8 mouse cellular contexts compared by ENCODE assay signal in genomic region chr10:75704212-75705185, GRCm38 (mm10). TPM values are rescaled to one million over a fixed set of nuclear protein-coding genes. Genes with fewer than 3 reads are reported as not detected.
DNase-seq lines count a peak whose midpoint lies in the region; ATAC-seq lines count a peak whose summit lies in the region.

No protein-coding gene starts in this region.

- no peaks in the 10 kb centered on the region for H3K36me3 ChIP-seq in forebrain, embryonic 16.5 days (ENCODE audit: control insufficient read depth, insufficient read depth)
- H3K36me3 ChIP-seq in midbrain, embryonic 12.5 days = peaks cover 25% of the 10 kb centered on the region

- 22% methylated on average over 15 of the region's 15 CpGs for WGBS in forebrain, embryonic 16.5 days
- 30% methylated on average over 15 of the region's 15 CpGs for WGBS in midbrain, embryonic 12.5 days

- H3K9ac ChIP-seq in forebrain, embryonic 16.5 days (replicated peaks; ENCODE audit: low read depth, low read length) = peak overlapping the region; percentile 40; the same call in 1 of the 2 replicates
- H3K9ac ChIP-seq in midbrain, embryonic 12.5 days (replicated peaks) = 0 out of 2 replicates have a peak overlapping the region, but pooled peaks have one; percentile 24

- peak; percentile 50 for DNase-seq in 416B (ENCODE audit: low read depth)
- DNase-seq in adrenal gland, postnatal 36 days = peak; percentile 89 to 91
- peak; percentile 83 to 84 for DNase-seq in heart, postnatal 36 days
- DNase-seq in left cerebral cortex, adult 18-20 months (ENCODE audit: low spot score in 2 of 2) = peak; percentile 93
- DNase-seq in telencephalon, adult 2 months (ENCODE audit: low read depth, low spot score) = peak; percentile 99
- DNase-seq in thymus, postnatal 14 days = no peak

- H3K9me3 ChIP-seq in forebrain, embryonic 16.5 days (ENCODE audit: control insufficient read depth, low read length) = no peaks in the 10 kb centered on the region
- no peaks in the 10 kb centered on the region for H3K9me3 ChIP-seq in midbrain, embryonic 12.5 days

- peak overlapping the region; percentile 84 for H3K27ac ChIP-seq in forebrain, embryonic 16.5 days (ENCODE audit: low read length)
- H3K27ac ChIP-seq in midbrain, embryonic 12.5 days (replicated peaks) = 0 out of 2 replicates have a peak overlapping the region, but pooled peaks have one; percentile 11

- peak overlapping the region; percentile 4; the same call in 1 of the 2 replicates for H3K4me2 ChIP-seq in forebrain, embryonic 16.5 days (ENCODE audit: low read length)
- no peak overlapping the region for H3K4me2 ChIP-seq in midbrain, embryonic 12.5 days (replicated peaks)

- intact Hi-C loops in heart, postnatal 36 days (cut with DNase I) = loop anchor here (1.0 to 2.0 kb wide), 2 partner anchors 70 to 118 kb away; no protein-coding TSS in a partner anchor

- ATAC-seq in forebrain, embryonic 16.5 days = peak; percentile 91
- ATAC-seq in midbrain, embryonic 12.5 days (ENCODE audit: low FRiP score, low read depth) = 0 out of 2 replicates have a peak, but pooled peaks have one; percentile 12

- no peak overlapping the region for H3K4me3 ChIP-seq in forebrain, embryonic 16.5 days (replicated peaks; ENCODE audit: low read length)
- H3K4me3 ChIP-seq in midbrain, embryonic 12.5 days = no peak overlapping the region

- H3K4me1 ChIP-seq in forebrain, embryonic 16.5 days (replicated peaks; ENCODE audit: control insufficient read depth, insufficient read depth, low read length) = peaks cover 26% of the 10 kb centered on the region
- H3K4me1 ChIP-seq in midbrain, embryonic 12.5 days = peaks cover 22% of the 10 kb centered on the region

- H3K27me3 ChIP-seq in forebrain, embryonic 16.5 days (replicated peaks; ENCODE audit: control insufficient read depth, insufficient read depth, low read length) = no peaks in the 10 kb centered on the region; the same call in 1 of the 2 replicates
- no peaks in the 10 kb centered on the region for H3K27me3 ChIP-seq in midbrain, embryonic 12.5 days

RNA-seq across cellular contexts. Expression of gene Cabin1, which starts 59.6 kb away (rescaled TPM):
- total RNA-seq in adrenal gland, postnatal 36 days (2021) = 10 to 100 TPM; 32.9 to 35.1 TPM
- polyA plus RNA-seq in forebrain, embryonic 16.5 days (2015; fragmentation: Nextera tagmentation; extraction: Ambion mirVana) = 33.2 and 41.1 TPM in 2 replicates
- total RNA-seq in heart, postnatal 36 days (2021) = 10 to 100 TPM; 23.4 to 26.2 TPM
- total RNA-seq in left cerebral cortex, adult 18-20 months (2021) = 10 to 100 TPM; 62.9 to 63.0 TPM
- 46.3 and 49.2 TPM in 2 replicates for polyA plus RNA-seq in midbrain, embryonic 12.5 days (2016; fragmentation: Nextera tagmentation; extraction: Ambion mirVana)
